Mouse (Mus musculus): ENCODE results near the gene Vdac2. TPM values are rescaled to one million over a fixed set of nuclear protein-coding genes. Genes with fewer than 3 reads are reported as not detected.

Gene Vdac2
- polyA plus RNA-seq, 2 experiments: 80.9 to 126 TPM

GRCm38 (mm10) chr14:21802543-21803206 is 22.4 kb upstream of the Vdac2 start:
- TF ChIP-seq CTCF (IDR thresholded peaks at IDR 0.05; ENCODE audit: low read depth): no peak
- H3K36me3 ChIP-seq (replicated peaks; ENCODE audit: control insufficient read depth, insufficient read depth, low read depth): no peaks in the 10 kb centered on the region
- 78% methylated on average over 6 of the region's 6 CpGs for WGBS (ENCODE audit: insufficient replicate concordance)
- H3K9ac ChIP-seq (replicated peaks): no peak overlapping the region
- no peaks in the 10 kb centered on the region for H3K27me3 ChIP-seq (ENCODE audit: control insufficient read depth, insufficient read depth, low read length)
- no peak overlapping the region for H3K27ac ChIP-seq
- no peaks in the 10 kb centered on the region for H3K9me3 ChIP-seq (ENCODE audit: control insufficient read depth, low read length)
- no peak overlapping the region for H3K4me3 ChIP-seq (ENCODE audit: insufficient read depth in 1 of 2, low read depth in 2 of 2, low read length in 2 of 2)
- no peak overlapping the region for H3K4me2 ChIP-seq (ENCODE audit: low read depth)
- H3K4me1 ChIP-seq (replicated peaks; ENCODE audit: control insufficient read depth in 2 of 2, insufficient read depth in 2 of 2, low read length in 1 of 2): peaks cover 5 to 14% of the 10 kb centered on the region in 2 experiments; a peak in 3 of 4 replicates
- no peak for ATAC-seq (ENCODE audit: insufficient read depth)
- DNase-seq (ENCODE audit: low read depth in 3 of 3, low spot score in 3 of 3): no peak

GRCm38 (mm10) chr14:21806203-21806602 is 18.8 kb upstream of the Vdac2 start:
- DNase-seq (ENCODE audit: low read depth in 3 of 3, low spot score in 3 of 3): no peak
- no peak for TF ChIP-seq EP300 (IDR thresholded peaks at IDR 0.05; ENCODE audit: low read depth)
- TF ChIP-seq CTCF (IDR thresholded peaks at IDR 0.05; ENCODE audit: low read depth): no peak
- Histone ChIP-seq H3K36me3 (replicated peaks; ENCODE audit: control insufficient read depth, insufficient read depth, low read depth) (no peaks in the 10 kb centered on the region), H3K9me3 (ENCODE audit: control insufficient read depth, low read length) (no peaks in the 10 kb centered on the region), H3K4me2 (ENCODE audit: low read depth) (no peak overlapping the region), H3K27me3 (ENCODE audit: control insufficient read depth, insufficient read depth, low read length) (no peaks in the 10 kb centered on the region), H3K9ac (replicated peaks) (no peak overlapping the region), H3K27ac (peak overlapping the region; percentile 14; the same call in 1 of the 2 replicates), H3K4me1 (replicated peaks; ENCODE audit: control insufficient read depth in 2 of 2, insufficient read depth in 2 of 2, low read length in 1 of 2) (peaks cover 5 to 16% of the 10 kb centered on the region in 2 experiments; a peak in 3 of 4 replicates), H3K4me3 (ENCODE audit: insufficient read depth in 1 of 2, low read depth in 2 of 2, low read length in 2 of 2) (no peak overlapping the region)
- WGBS (ENCODE audit: insufficient replicate concordance): 56% methylated on average over 2 of the region's 2 CpGs
- ATAC-seq (ENCODE audit: insufficient read depth): no peak

GRCm38 (mm10) chr14:21806631-21807160 is 18.3 kb upstream of the Vdac2 start:
- H3K27me3 ChIP-seq (ENCODE audit: control insufficient read depth, insufficient read depth, low read length): no peaks in the 10 kb centered on the region
- peaks cover 5 to 16% of the 10 kb centered on the region in 2 experiments; a peak in 3 of 4 replicates for H3K4me1 ChIP-seq (replicated peaks; ENCODE audit: control insufficient read depth in 2 of 2, insufficient read depth in 2 of 2, low read length in 1 of 2)
- H3K27ac ChIP-seq: no peak overlapping the region; the same call in 1 of the 2 replicates
- H3K4me2 ChIP-seq (ENCODE audit: low read depth): no peak overlapping the region
- 18% methylated on average over 3 of the region's 3 CpGs for WGBS (ENCODE audit: insufficient replicate concordance)
- peak in 1 of 3 experiments; percentile 60 for DNase-seq (ENCODE audit: low read depth in 3 of 3, low spot score in 3 of 3)
- no peaks in the 10 kb centered on the region for H3K36me3 ChIP-seq (replicated peaks; ENCODE audit: control insufficient read depth, insufficient read depth, low read depth)
- TF ChIP-seq CTCF (IDR thresholded peaks at IDR 0.05; ENCODE audit: low read depth): no peak
- no peak for TF ChIP-seq EP300 (IDR thresholded peaks at IDR 0.05; ENCODE audit: low read depth)
- H3K4me3 ChIP-seq (ENCODE audit: insufficient read depth in 1 of 2, low read depth in 2 of 2, low read length in 2 of 2): no peak overlapping the region
- peak; percentile 80 for ATAC-seq (ENCODE audit: insufficient read depth)
- no peaks in the 10 kb centered on the region for H3K9me3 ChIP-seq (ENCODE audit: control insufficient read depth, low read length)
- H3K9ac ChIP-seq (replicated peaks): peak overlapping the region; percentile 31; the same call in 1 of the 2 replicates

GRCm38 (mm10) chr14:21808208-21808922 is 16.7 kb upstream of the Vdac2 start:
- ATAC-seq (ENCODE audit: insufficient read depth): no peak
- Histone ChIP-seq H3K4me2 (ENCODE audit: low read depth) (no peak overlapping the region), H3K4me1 (replicated peaks; ENCODE audit: control insufficient read depth in 2 of 2, insufficient read depth in 2 of 2, low read length in 1 of 2) (peaks cover 10 to 22% of the 10 kb centered on the region in 2 experiments), H3K36me3 (replicated peaks; ENCODE audit: control insufficient read depth, insufficient read depth, low read depth) (no peaks in the 10 kb centered on the region), H3K4me3 (ENCODE audit: insufficient read depth in 1 of 2, low read depth in 2 of 2, low read length in 2 of 2) (no peak overlapping the region), H3K9ac (replicated peaks) (no peak overlapping the region), H3K27me3 (ENCODE audit: control insufficient read depth, insufficient read depth, low read length) (no peaks in the 10 kb centered on the region), H3K9me3 (ENCODE audit: control insufficient read depth, low read length) (no peaks in the 10 kb centered on the region), H3K27ac (no peak overlapping the region)
- 69% methylated on average over 8 of the region's 8 CpGs for WGBS (ENCODE audit: insufficient replicate concordance)
- TF ChIP-seq EP300 (IDR thresholded peaks at IDR 0.05; ENCODE audit: low read depth): no peak
- TF ChIP-seq CTCF (IDR thresholded peaks at IDR 0.05; ENCODE audit: low read depth): no peak
- no peak for DNase-seq (ENCODE audit: low read depth in 3 of 3, low spot score in 3 of 3)

GRCm38 (mm10) chr14:21809418-21809817 is 15.6 kb upstream of the Vdac2 start:
- H3K9me3 ChIP-seq (ENCODE audit: control insufficient read depth, low read length): no peaks in the 10 kb centered on the region

More at GRCm38 (mm10) chr14:21809418-21809817, 15.6 kb upstream of the Vdac2 start:
- Histone ChIP-seq H3K27me3 (ENCODE audit: control insufficient read depth, insufficient read depth, low read length) (no peaks in the 10 kb centered on the region), H3K4me2 (ENCODE audit: low read depth) (no peak overlapping the region), H3K9ac (replicated peaks) (no peak overlapping the region), H3K27ac (no peak overlapping the region), H3K4me3 (ENCODE audit: insufficient read depth in 1 of 2, low read depth in 2 of 2, low read length in 2 of 2) (no peak overlapping the region), H3K4me1 (replicated peaks; ENCODE audit: control insufficient read depth in 2 of 2, insufficient read depth in 2 of 2, low read length in 1 of 2) (peaks cover 15 to 29% of the 10 kb centered on the region in 2 experiments), H3K36me3 (replicated peaks; ENCODE audit: control insufficient read depth, insufficient read depth, low read depth) (no peaks in the 10 kb centered on the region)
- ATAC-seq (ENCODE audit: insufficient read depth): no peak
- 91% methylated on average over 2 of the region's 2 CpGs for WGBS (ENCODE audit: insufficient replicate concordance)
- no peak for TF ChIP-seq CTCF (IDR thresholded peaks at IDR 0.05; ENCODE audit: low read depth)
- TF ChIP-seq EP300 (IDR thresholded peaks at IDR 0.05; ENCODE audit: low read depth): no peak
- no peak for DNase-seq (ENCODE audit: low read depth in 3 of 3, low spot score in 3 of 3)
